Mouse (Mus musculus): Measurements from ENCODE around the gene Hsp90aa1. TPM values are rescaled to one million over a fixed set of nuclear protein-coding genes. Genes with fewer than 3 reads are reported as not detected.
"Not testable (repeated sequence)": the region's sequence is repeated elsewhere in the genome, so short reads cannot be mapped to it uniquely, and the experiment has no call there.

Gene Hsp90aa1
- polyA plus RNA-seq (2014; fragmentation: Nextera tagmentation; extraction: Ambion mirVana) = 903 and 985 TPM in 2 replicates

DNA sequence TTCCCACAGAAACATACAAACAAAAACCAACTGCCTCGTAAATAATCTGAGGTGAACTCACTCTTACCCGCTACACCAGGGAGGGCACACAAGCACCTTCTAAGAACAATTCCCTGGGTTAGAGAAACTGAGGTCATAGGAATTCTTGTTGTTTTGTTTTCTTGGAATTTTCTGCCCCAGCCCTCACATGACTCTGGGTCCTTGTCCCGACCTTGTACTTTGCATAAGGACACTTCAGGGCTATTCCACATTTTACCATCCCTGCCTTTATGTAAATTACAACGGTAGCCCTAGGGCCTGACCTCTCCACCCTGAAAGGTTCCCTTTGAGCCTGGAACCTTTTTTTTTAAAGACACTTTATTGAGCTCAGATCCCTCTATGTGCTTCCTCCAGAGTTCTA is at the start of gene Hsp90aa1:
TSS of gene Hsp90aa1 (minus strand) at position 173 of the 400 bp plus-strand sequence.
- H3K27me3 ChIP-seq (replicated peaks; ENCODE audit: control insufficient read depth, insufficient read depth, low read length) = no peaks in the 10 kb centered on the region
- DNase-seq (ENCODE audit: low spot score) (no peak), ATAC-seq (replicated peaks; ENCODE audit: low FRiP score, low TSS enrichment, low read depth) (no peak)
- no peak within 1 kb of the TSS for H3K27ac ChIP-seq (ENCODE audit: low read depth)
- H3K36me3 ChIP-seq (ENCODE audit: control insufficient read depth, insufficient read depth, low read length) = no peaks in the 10 kb centered on the region
- no peak within 1 kb of the TSS for H3K4me3 ChIP-seq (ENCODE audit: low read depth, low read length)
- no peak within 1 kb of the TSS for H3K4me2 ChIP-seq (ENCODE audit: low read length)
- H3K9me3 ChIP-seq (ENCODE audit: control insufficient read depth, low read length) = no peaks in the 10 kb centered on the region
- H3K9ac ChIP-seq (ENCODE audit: low read length) = no peak within 1 kb of the TSS
- 44% methylated on average over 4 of the region's 4 CpGs for WGBS
- H3K4me1 ChIP-seq (replicated peaks; ENCODE audit: control insufficient read depth, insufficient read depth, low read length) = 0 out of 2 replicates have a peak, but pooled peaks cover 4% of the 10 kb centered on the region

DNA sequence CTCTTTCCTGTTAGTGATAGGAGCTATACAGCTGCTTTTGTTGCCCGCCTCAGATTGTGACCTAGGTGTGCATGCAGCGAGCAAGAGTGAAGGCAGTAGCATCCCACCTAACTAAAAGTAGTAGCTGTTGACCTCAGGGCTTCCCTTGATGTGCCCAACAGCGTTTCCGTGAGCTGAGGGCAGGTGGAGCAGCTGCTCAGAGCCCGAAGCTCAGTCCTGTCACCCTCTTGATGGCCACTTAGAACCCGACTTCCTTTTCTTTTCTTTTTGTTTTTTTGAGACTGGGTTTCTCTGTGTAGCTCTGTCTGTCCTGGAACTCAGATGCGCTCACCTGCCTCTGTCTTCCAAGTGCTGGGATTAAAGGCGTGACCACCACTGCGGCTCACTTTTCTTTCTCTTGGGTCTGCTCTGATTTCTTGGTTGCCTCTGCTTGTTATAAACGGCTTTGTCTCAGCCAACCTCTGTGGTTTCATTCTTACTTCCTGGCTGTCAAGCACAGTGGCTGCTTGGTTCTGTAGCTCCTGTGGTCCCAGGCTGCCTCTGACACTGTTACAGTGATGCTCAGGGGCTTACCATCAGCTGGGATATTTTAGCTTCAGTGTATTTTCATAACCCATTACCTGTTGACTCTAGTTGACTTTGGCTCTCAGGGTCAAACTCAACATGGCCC is 48.4 kb upstream of the Hsp90aa1 start:
- Histone ChIP-seq H3K27me3 (replicated peaks; ENCODE audit: control insufficient read depth, insufficient read depth, low read length) (no peaks in the 10 kb centered on the region), H3K4me1 (replicated peaks; ENCODE audit: control insufficient read depth, insufficient read depth, low read length) (no peaks in the 10 kb centered on the region), H3K4me3 (ENCODE audit: low read depth, low read length) (no peak overlapping the region), H3K4me2 (ENCODE audit: low read length) (no peak overlapping the region), H3K36me3 (ENCODE audit: control insufficient read depth, insufficient read depth, low read length) (0 out of 2 replicates have a peak, but pooled peaks cover 5% of the 10 kb centered on the region), H3K9ac (ENCODE audit: low read length) (no peak overlapping the region), H3K9me3 (ENCODE audit: control insufficient read depth, low read length) (no peaks in the 10 kb centered on the region), H3K27ac (ENCODE audit: low read depth) (no peak overlapping the region)
- no peak for DNase-seq (ENCODE audit: low spot score)
- no peak for ATAC-seq (replicated peaks; ENCODE audit: low FRiP score, low TSS enrichment, low read depth)
- WGBS = 86% methylated on average over 10 of the region's 10 CpGs

DNA sequence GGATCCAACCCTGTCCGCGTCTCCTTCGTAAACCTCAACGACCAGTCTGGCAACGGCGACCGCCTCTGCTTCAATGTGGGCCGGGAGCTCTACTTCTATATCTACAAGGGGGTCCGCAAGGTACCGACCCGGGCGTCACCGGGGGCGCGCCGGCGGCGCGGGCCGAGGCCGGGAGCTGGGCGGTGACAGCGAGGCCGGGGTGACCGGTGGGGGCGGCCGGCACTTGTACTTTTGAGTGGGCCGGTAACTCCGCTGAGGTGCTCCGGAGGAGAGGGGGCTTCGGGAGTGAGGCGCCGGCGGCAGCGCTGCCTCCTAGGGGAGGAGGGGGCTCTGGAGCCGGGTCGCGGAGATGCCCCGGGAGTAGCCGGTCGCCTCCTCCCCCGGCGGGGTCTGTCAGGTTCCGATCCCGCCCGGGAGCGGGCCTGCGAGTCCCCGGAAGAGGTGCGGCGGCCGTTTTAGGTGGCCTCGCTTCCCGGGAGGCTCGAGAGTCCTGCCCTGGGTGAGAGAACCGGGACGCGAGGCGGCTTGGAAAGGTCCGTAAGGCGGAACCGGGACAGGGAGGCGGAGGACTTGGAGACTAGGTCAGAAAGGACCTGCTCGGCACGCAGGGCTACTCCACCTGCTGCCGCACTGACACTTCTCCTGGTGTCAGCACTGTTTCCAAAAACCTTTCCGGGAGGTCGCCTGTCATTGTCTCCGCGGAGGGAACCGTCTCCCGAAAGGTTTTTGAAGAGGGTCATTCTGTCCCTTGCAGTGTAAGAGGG is 35.8 kb upstream of the Hsp90aa1 start:
- 0 out of 2 replicates have a peak, but pooled peaks cover 3% of the 10 kb centered on the region for H3K27me3 ChIP-seq (replicated peaks; ENCODE audit: control insufficient read depth, insufficient read depth, low read length)
- peak overlapping the region; percentile 87 for H3K27ac ChIP-seq (ENCODE audit: low read depth)
- peaks cover 8% of the 10 kb centered on the region for H3K4me1 ChIP-seq (replicated peaks; ENCODE audit: control insufficient read depth, insufficient read depth, low read length)
- H3K9ac ChIP-seq (ENCODE audit: low read length) = peak overlapping the region; percentile 87
- peak overlapping the region; percentile 96 for H3K4me3 ChIP-seq (ENCODE audit: low read depth, low read length)
- ATAC-seq (replicated peaks; ENCODE audit: low FRiP score, low TSS enrichment, low read depth) (no peak; the same call in 1 of the 2 replicates), DNase-seq (ENCODE audit: low spot score) (no peak)
- no peaks in the 10 kb centered on the region for H3K36me3 ChIP-seq (ENCODE audit: control insufficient read depth, insufficient read depth, low read length)
- peak overlapping the region; percentile 68 for H3K4me2 ChIP-seq (ENCODE audit: low read length)
- under 1% methylated on average over 68 of the region's 72 CpGs for WGBS
- H3K9me3 ChIP-seq (ENCODE audit: control insufficient read depth, low read length) = no peaks in the 10 kb centered on the region

DNA sequence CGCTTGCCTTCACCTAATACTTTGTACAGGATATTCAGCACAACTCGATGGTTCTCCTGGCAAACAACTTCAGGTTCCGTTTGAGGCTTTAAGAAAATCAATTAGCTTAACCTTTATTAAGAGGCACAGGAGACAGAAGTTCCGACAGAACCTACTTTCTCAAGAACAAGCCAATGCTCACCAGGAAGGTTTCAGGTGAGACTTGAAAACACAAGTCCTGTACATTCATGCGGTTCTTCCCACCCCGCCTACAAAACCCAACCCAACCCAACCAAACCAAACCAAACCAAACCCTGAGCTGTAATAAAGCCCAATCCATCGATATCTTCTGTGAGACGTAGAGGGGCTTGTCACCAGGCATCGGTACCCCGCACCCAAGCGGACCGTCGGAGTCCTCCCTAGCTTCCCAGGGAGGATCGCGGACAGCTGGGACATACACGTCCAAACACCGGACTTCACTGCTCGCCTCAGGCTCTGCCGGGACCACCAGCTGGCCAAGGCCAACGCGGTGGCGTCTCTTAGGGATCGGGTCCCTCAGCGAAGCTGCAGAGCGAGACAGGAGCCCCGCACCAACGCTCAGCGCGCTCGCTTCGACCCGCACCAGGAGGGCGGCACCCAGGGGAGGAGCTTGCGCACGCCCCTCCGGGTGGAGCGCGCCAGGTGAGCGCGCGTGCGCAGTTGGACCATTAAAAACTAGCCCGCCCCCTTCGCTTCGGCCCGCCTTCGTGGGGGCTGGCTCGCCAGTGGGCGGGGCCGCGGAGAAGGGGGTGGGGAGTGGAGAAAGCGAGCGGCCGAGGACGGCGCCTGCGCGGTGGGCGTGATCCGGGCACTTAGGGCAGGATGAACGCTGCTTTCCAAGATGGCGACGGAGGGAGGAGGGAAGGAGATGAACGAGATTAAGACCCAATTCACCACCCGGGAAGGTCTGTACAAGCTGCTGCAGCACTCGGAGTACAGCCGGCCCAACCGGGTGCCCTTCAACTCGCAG is 34.9 kb upstream of the Hsp90aa1 start, which contains the start of gene Wdr20:
TSS of gene Wdr20 (plus strand) at position 775 of the 988 bp plus-strand sequence.
- ATAC-seq (replicated peaks; ENCODE audit: low FRiP score, low TSS enrichment, low read depth) (peak; percentile 96), DNase-seq (ENCODE audit: low spot score) (peak; percentile 99)
- peaks cover 8% of the 10 kb centered on the region for H3K4me1 ChIP-seq (replicated peaks; ENCODE audit: control insufficient read depth, insufficient read depth, low read length)
- WGBS = under 1% methylated on average over 69 of the region's 69 CpGs
- H3K36me3 ChIP-seq (ENCODE audit: control insufficient read depth, insufficient read depth, low read length) = no peaks in the 10 kb centered on the region
- H3K27ac ChIP-seq (ENCODE audit: low read depth) = peak within 1 kb of the TSS; percentile 87
- H3K4me2 ChIP-seq (ENCODE audit: low read length) = peak within 1 kb of the TSS; percentile 68
- H3K9ac ChIP-seq (ENCODE audit: low read length) = peak within 1 kb of the TSS; percentile 87
- H3K9me3 ChIP-seq (ENCODE audit: control insufficient read depth, low read length) = no peaks in the 10 kb centered on the region
- 0 out of 2 replicates have a peak, but pooled peaks cover 3% of the 10 kb centered on the region for H3K27me3 ChIP-seq (replicated peaks; ENCODE audit: control insufficient read depth, insufficient read depth, low read length)
- peak within 1 kb of the TSS; percentile 96 for H3K4me3 ChIP-seq (ENCODE audit: low read depth, low read length)

DNA sequence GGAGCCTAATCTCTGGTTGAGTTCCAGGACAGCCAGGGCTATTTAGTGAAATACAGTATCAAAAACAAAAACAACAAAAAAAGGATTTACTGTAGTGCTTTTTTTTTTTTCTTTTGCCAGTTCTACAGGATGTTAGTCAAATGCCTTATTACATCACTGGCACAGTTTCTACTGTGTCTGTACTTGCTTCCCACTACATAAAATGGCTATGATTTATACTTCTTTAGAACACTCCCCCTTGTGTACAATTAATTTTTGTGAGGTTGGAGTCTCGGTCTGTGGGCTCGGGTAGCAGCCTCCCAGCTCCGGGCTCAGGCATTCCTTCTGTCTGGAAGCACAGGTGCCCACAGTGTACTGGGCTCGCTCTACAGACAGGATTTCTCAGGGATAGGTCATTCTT is 34.1 kb upstream of the Hsp90aa1 start:
- Histone ChIP-seq H3K27me3 (replicated peaks; ENCODE audit: control insufficient read depth, insufficient read depth, low read length) (0 out of 2 replicates have a peak, but pooled peaks cover 3% of the 10 kb centered on the region), H3K9ac (ENCODE audit: low read length) (no peak overlapping the region), H3K4me3 (ENCODE audit: low read depth, low read length) (peak overlapping the region; percentile 96; the same call in 1 of the 2 replicates), H3K27ac (ENCODE audit: low read depth) (no peak overlapping the region), H3K36me3 (ENCODE audit: control insufficient read depth, insufficient read depth, low read length) (no peaks in the 10 kb centered on the region), H3K9me3 (ENCODE audit: control insufficient read depth, low read length) (no peaks in the 10 kb centered on the region), H3K4me2 (ENCODE audit: low read length) (peak overlapping the region; percentile 52), H3K4me1 (replicated peaks; ENCODE audit: control insufficient read depth, insufficient read depth, low read length) (peaks cover 8% of the 10 kb centered on the region)
- DNase-seq (ENCODE audit: low spot score) = no peak
- ATAC-seq (replicated peaks; ENCODE audit: low FRiP score, low TSS enrichment, low read depth) = no peak
- WGBS = 6% methylated on average over 4 of the region's 4 CpGs

DNA sequence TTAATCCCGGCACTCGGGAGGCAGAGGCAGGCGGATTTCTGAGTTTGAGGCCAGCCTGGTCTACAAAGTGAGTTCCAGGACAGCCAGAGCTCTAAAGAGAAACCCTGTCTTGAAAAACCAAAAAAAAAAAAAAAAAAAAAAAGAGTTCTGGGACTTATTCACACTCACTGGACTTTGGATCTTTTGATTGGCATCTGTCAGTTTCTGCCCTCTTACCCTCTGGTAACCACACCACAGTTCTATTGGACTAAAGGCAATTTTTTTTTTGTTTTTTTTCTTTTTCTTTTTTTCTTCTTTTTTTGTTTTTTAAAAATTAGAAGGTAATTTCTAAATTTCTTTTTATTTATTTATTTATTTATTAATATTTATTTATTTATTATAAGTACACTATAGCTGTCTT is 30.7 kb upstream of the Hsp90aa1 start:
- ATAC-seq (replicated peaks; ENCODE audit: low FRiP score, low TSS enrichment, low read depth) = not testable (repeated sequence)
- 93% methylated on average over 3 of the region's 3 CpGs for whole genome bisulfite sequencing

DNA sequence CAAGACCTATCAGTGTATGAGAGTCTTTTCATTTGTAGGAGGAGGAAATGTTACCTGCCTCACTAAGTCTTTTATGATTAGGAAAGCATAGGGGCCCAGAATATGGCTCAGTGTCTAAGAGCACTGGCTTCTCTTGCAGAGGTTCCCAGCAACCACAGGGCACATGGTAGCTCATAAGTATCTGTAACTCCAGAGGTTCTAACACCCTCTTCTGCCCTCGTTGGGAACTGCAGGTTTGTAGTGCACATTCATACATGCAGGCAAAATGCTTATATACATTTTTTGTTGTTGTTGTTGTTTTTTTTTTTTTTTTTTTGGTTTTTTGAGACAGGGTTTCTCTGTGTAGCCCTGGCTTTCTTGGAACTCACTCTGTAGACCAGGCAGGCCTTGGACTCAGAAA is 23.9 kb upstream of the Hsp90aa1 start:
- no peak for DNase-seq (ENCODE audit: low spot score)
- no peaks in the 10 kb centered on the region for H3K4me1 ChIP-seq (replicated peaks; ENCODE audit: control insufficient read depth, insufficient read depth, low read length)
- no peak overlapping the region for H3K4me3 ChIP-seq (ENCODE audit: low read depth, low read length)
- WGBS = 50% methylated on average over 1 of the region's 1 CpGs
- H3K36me3 ChIP-seq (ENCODE audit: control insufficient read depth, insufficient read depth, low read length) = no peaks in the 10 kb centered on the region
- no peak overlapping the region for H3K27ac ChIP-seq (ENCODE audit: low read depth)
- no peaks in the 10 kb centered on the region for H3K9me3 ChIP-seq (ENCODE audit: control insufficient read depth, low read length)
- no peak for ATAC-seq (replicated peaks; ENCODE audit: low FRiP score, low TSS enrichment, low read depth)
- no peak overlapping the region for H3K4me2 ChIP-seq (ENCODE audit: low read length)
- no peak overlapping the region for H3K9ac ChIP-seq (ENCODE audit: low read length)
- H3K27me3 ChIP-seq (replicated peaks; ENCODE audit: control insufficient read depth, insufficient read depth, low read length) = no peaks in the 10 kb centered on the region

More for the DNA sequence above, 30.7 kb upstream of the Hsp90aa1 start:
- H3K9ac ChIP-seq (ENCODE audit: low read length); H3K27ac ChIP-seq (ENCODE audit: low read depth); H3K36me3 ChIP-seq (ENCODE audit: control insufficient read depth, insufficient read depth, low read length); H3K9me3 ChIP-seq (ENCODE audit: control insufficient read depth, low read length); H3K4me1 ChIP-seq (replicated peaks; ENCODE audit: control insufficient read depth, insufficient read depth, low read length); H3K27me3 ChIP-seq (replicated peaks; ENCODE audit: control insufficient read depth, insufficient read depth, low read length); H3K4me2 ChIP-seq (ENCODE audit: low read length); DNase-seq (ENCODE audit: low spot score); H3K4me3 ChIP-seq (ENCODE audit: low read depth, low read length): not testable (repeated sequence)

DNA sequence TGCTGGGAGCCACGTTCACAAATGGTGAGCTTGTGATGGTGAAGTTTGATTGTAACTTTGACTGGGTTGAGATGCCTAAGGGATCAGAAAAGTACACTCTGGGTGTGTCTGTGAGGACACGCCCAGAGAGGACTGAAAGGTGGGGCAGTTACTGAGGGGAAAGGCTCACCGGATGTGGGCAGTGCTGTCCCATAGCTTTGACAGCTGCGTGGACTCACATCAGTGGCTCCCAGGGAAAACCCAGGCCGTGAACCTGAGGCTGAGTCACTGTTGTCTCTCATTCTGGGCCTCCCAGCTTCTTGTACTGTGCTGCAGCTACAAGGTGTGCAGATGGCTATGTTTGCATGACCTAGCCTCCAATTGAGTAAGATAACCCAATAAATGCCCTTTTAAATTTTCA is 23.0 kb upstream of the Hsp90aa1 start:
- DNase-seq (ENCODE audit: low spot score) = no peak
- 82% methylated on average over 5 of the region's 5 CpGs for WGBS
- no peak for ATAC-seq (replicated peaks; ENCODE audit: low FRiP score, low TSS enrichment, low read depth)

More for the DNA sequence above, 23.0 kb upstream of the Hsp90aa1 start:
- Histone ChIP-seq H3K9me3 (ENCODE audit: control insufficient read depth, low read length) (no peaks in the 10 kb centered on the region), H3K27me3 (replicated peaks; ENCODE audit: control insufficient read depth, insufficient read depth, low read length) (0 out of 2 replicates have a peak, but pooled peaks cover under 1% of the 10 kb centered on the region), H3K4me1 (replicated peaks; ENCODE audit: control insufficient read depth, insufficient read depth, low read length) (no peaks in the 10 kb centered on the region), H3K4me3 (ENCODE audit: low read depth, low read length) (no peak overlapping the region), H3K36me3 (ENCODE audit: control insufficient read depth, insufficient read depth, low read length) (no peaks in the 10 kb centered on the region), H3K27ac (ENCODE audit: low read depth) (no peak overlapping the region), H3K4me2 (ENCODE audit: low read length) (no peak overlapping the region), H3K9ac (ENCODE audit: low read length) (no peak overlapping the region)
